Mouse (Mus musculus): ENCODE measurements at regions not wholly inside any gene's neighbourhood (a gene's known extent, or its start where the extent isn't known, plus 50 kb on each side); places are given as distances from the start of the nearest gene placed in this dataset.
A peak's percentile ranks its signal among the peaks of the same experiment; 100 is the strongest.

DNA sequence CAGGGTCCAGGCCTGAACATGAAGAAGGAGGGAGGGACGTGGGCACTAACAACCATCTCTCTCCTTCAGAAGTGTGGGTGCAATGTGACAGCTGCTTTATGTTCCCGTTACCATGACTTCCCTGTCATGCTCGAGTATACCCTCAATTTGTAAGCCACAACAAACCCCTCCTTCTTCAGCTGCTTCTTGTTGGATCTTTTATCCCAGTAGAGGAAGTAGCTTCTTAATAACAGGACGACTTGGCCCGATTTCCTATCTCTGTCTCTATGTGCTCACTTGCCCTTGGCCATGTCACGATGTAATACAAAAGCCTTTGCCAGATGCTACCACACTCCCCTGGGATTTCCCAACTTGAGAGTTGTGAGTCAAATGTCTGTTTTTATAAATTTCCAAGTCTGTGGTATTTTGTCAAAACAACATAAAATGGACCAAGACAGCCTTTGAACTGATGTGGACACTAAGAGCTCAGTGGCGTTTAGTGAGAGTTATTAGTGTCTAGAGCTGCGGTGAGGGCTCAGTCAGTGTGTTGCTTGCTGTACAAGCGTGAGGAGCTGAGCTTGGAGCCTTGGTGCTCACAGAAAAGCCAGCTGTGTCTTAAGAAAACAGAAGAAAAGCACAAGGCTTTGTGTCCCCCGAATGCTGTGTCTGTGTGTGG lies 138.8 kb upstream of the Ddhd1 start:
- H3K9ac ChIP-seq (replicated peaks; ENCODE audit: low read depth, low read length) = no peak overlapping the region
- no peak for TF ChIP-seq CTCF (IDR thresholded peaks at IDR 0.05; ENCODE audit: low read depth)
- no peak for TF ChIP-seq EP300 (IDR thresholded peaks at IDR 0.05; ENCODE audit: low read depth)
- H3K27me3 ChIP-seq (ENCODE audit: control insufficient read depth, insufficient read depth, low read length) = no peaks in the 10 kb centered on the region
- no peaks in the 10 kb centered on the region for H3K36me3 ChIP-seq (replicated peaks; ENCODE audit: control insufficient read depth, insufficient read depth, low read length)
- H3K4me2 ChIP-seq (ENCODE audit: low read depth, low read length) = no peak overlapping the region
- 0 out of 2 replicates have a peak, but pooled peaks cover 4% of the 10 kb centered on the region for H3K9me3 ChIP-seq (replicated peaks; ENCODE audit: control insufficient read depth, low read length)
- no peaks in the 10 kb centered on the region for H3K4me1 ChIP-seq (ENCODE audit: control insufficient read depth, insufficient read depth)
- no peak overlapping the region for H3K4me3 ChIP-seq (ENCODE audit: low read depth, low read length)
- ATAC-seq (ENCODE audit: insufficient read depth, low read depth) (no peak), DNase-seq (ENCODE audit: low spot score) (no peak)
- WGBS = 61% methylated on average over 10 of the region's 10 CpGs
- H3K27ac ChIP-seq (ENCODE audit: low read depth) = no peak overlapping the region

DNA sequence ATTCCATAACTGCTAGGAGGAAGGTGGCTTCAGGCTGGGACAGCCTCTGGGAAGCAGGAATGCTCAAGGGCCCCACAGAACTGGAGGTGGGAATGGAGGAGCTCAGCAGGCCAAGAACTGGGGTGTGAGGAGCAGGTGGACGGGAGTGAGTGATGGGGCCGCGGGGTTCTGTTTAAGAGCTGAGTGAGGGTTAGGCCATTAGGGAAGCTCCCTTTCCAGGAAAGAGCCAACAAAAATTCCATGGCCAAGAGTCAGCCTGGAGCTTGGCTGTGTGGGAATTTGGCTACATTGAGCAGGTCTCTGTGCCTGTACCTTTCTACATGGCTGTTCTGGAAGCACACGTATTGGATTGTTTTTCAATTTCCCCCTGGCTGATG lies 139.4 kb upstream of the Ddhd1 start:
- DNase-seq (ENCODE audit: low spot score) (no peak), ATAC-seq (ENCODE audit: insufficient read depth, low read depth) (no peak)
- Histone ChIP-seq H3K4me3 (ENCODE audit: low read depth, low read length) (no peak overlapping the region), H3K4me2 (ENCODE audit: low read depth, low read length) (no peak overlapping the region), H3K4me1 (ENCODE audit: control insufficient read depth, insufficient read depth) (no peaks in the 10 kb centered on the region), H3K27me3 (ENCODE audit: control insufficient read depth, insufficient read depth, low read length) (no peaks in the 10 kb centered on the region), H3K9me3 (replicated peaks; ENCODE audit: control insufficient read depth, low read length) (0 out of 2 replicates have a peak, but pooled peaks cover 4% of the 10 kb centered on the region), H3K27ac (ENCODE audit: low read depth) (no peak overlapping the region), H3K36me3 (replicated peaks; ENCODE audit: control insufficient read depth, insufficient read depth, low read length) (no peaks in the 10 kb centered on the region), H3K9ac (replicated peaks; ENCODE audit: low read depth, low read length) (no peak overlapping the region)
- TF ChIP-seq CTCF (IDR thresholded peaks at IDR 0.05; ENCODE audit: low read depth) = no peak
- TF ChIP-seq EP300 (IDR thresholded peaks at IDR 0.05; ENCODE audit: low read depth) = no peak
- WGBS = 81% methylated on average over 4 of the region's 4 CpGs

DNA sequence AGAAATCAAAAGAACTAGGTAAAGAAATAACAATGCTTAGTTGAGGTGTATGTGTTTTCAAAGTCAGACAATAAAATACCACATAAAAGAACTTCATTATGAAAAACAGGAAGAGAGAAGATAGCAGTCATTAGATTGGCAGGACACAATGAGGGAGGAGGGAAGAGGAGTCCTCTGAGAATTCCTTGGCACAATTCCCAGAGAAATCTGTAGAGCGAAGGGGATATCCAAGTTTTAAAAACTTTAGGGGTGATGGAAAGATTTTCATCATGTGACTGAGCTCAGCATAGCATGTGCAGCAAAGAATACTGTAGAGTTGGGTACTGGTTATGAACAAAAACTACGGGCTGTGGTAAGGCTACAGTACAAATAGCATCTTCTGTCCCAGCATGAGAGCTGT lies 141.3 kb upstream of the Ddhd1 start:
- Histone ChIP-seq H3K4me1 (ENCODE audit: control insufficient read depth, insufficient read depth) (no peaks in the 10 kb centered on the region), H3K4me2 (ENCODE audit: low read depth, low read length) (no peak overlapping the region), H3K4me3 (ENCODE audit: low read depth, low read length) (no peak overlapping the region), H3K27ac (ENCODE audit: low read depth) (no peak overlapping the region), H3K9me3 (replicated peaks; ENCODE audit: control insufficient read depth, low read length) (0 out of 2 replicates have a peak, but pooled peaks cover 4% of the 10 kb centered on the region), H3K36me3 (replicated peaks; ENCODE audit: control insufficient read depth, insufficient read depth, low read length) (no peaks in the 10 kb centered on the region), H3K9ac (replicated peaks; ENCODE audit: low read depth, low read length) (no peak overlapping the region), H3K27me3 (ENCODE audit: control insufficient read depth, insufficient read depth, low read length) (no peaks in the 10 kb centered on the region)
- ATAC-seq (ENCODE audit: insufficient read depth, low read depth) = no peak
- DNase-seq (ENCODE audit: low spot score) = peak; percentile 8
- 45% methylated on average over 2 of the region's 2 CpGs for WGBS
- TF ChIP-seq CTCF (IDR thresholded peaks at IDR 0.05; ENCODE audit: low read depth) (no peak), EP300 (IDR thresholded peaks at IDR 0.05; ENCODE audit: low read depth) (no peak)

DNA sequence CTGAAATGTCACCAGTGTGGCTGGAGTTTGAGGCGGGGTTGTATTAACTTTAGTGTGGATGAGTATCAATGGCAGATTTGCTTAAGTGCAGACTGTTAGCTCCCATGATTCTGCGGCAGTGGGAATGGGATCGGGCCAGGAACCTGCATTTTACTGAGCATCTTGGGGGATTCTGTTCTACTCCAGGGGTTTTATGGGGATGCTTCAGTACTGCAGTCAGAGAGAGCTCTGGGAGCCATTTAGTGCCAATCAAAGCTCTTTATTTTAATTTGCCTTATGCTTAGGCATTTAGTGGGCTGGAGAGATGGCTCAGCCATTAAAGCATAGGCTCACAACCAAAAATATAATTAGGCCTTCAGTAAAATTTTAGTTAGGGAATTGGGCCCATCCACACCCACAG lies 148.0 kb upstream of the Ddhd1 start:
- no peaks in the 10 kb centered on the region for H3K27me3 ChIP-seq (ENCODE audit: control insufficient read depth, insufficient read depth, low read length)
- no peaks in the 10 kb centered on the region for H3K9me3 ChIP-seq (replicated peaks; ENCODE audit: control insufficient read depth, low read length)
- whole genome bisulfite sequencing = 90% methylated on average over 3 of the region's 3 CpGs
- H3K4me1 ChIP-seq (ENCODE audit: control insufficient read depth, insufficient read depth) = peaks cover 6% of the 10 kb centered on the region; the same call in 1 of the 2 replicates
- H3K9ac ChIP-seq (replicated peaks; ENCODE audit: low read depth, low read length) = no peak overlapping the region
- no peaks in the 10 kb centered on the region for H3K36me3 ChIP-seq (replicated peaks; ENCODE audit: control insufficient read depth, insufficient read depth, low read length)
- no peak overlapping the region for H3K27ac ChIP-seq (ENCODE audit: low read depth)
- no peak overlapping the region for H3K4me2 ChIP-seq (ENCODE audit: low read depth, low read length)
- no peak for TF ChIP-seq CTCF (IDR thresholded peaks at IDR 0.05; ENCODE audit: low read depth)
- no peak for TF ChIP-seq EP300 (IDR thresholded peaks at IDR 0.05; ENCODE audit: low read depth)
- no peak for ATAC-seq (ENCODE audit: insufficient read depth, low read depth)
- no peak for DNase-seq (ENCODE audit: low spot score)
- H3K4me3 ChIP-seq (ENCODE audit: low read depth, low read length) = no peak overlapping the region

DNA sequence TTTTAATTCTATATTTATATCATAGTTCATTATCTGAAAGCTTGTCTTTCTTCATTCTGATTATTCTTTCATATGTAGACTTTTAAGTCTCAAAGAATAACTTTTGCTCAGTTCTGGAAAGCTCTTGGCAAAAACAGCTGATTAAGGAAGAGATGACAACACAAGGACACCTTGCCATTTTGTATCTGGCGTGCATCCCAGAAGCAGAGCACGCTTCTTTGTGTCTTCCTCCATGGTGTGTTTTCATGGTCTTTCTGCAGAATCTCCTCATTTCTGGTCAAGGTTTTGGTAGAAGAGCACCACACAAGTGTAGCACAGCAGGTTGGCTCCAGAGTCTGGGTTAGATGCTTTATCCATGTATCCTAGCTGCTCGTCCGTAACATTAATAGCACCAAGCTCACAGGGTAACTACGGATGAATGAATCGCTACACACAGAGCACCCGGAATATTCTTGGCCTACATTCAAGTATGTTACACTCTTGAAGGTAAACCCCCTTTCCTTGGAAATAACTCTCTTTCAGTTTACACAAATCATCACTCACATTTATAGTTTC lies 148.9 kb upstream of the Ddhd1 start:
- Histone ChIP-seq H3K27me3 (ENCODE audit: control insufficient read depth, insufficient read depth, low read length) (no peaks in the 10 kb centered on the region), H3K36me3 (replicated peaks; ENCODE audit: control insufficient read depth, insufficient read depth, low read length) (no peaks in the 10 kb centered on the region), H3K4me3 (ENCODE audit: low read depth, low read length) (no peak overlapping the region), H3K27ac (ENCODE audit: low read depth) (no peak overlapping the region), H3K9me3 (replicated peaks; ENCODE audit: control insufficient read depth, low read length) (no peaks in the 10 kb centered on the region), H3K9ac (replicated peaks; ENCODE audit: low read depth, low read length) (no peak overlapping the region), H3K4me2 (ENCODE audit: low read depth, low read length) (no peak overlapping the region), H3K4me1 (ENCODE audit: control insufficient read depth, insufficient read depth) (peaks cover 6% of the 10 kb centered on the region; the same call in 1 of the 2 replicates)
- ATAC-seq (ENCODE audit: insufficient read depth, low read depth) (no peak), DNase-seq (ENCODE audit: low spot score) (no peak)
- TF ChIP-seq EP300 (IDR thresholded peaks at IDR 0.05; ENCODE audit: low read depth) = no peak
- TF ChIP-seq CTCF (IDR thresholded peaks at IDR 0.05; ENCODE audit: low read depth) = no peak
- WGBS = 42% methylated on average over 7 of the region's 7 CpGs

DNA sequence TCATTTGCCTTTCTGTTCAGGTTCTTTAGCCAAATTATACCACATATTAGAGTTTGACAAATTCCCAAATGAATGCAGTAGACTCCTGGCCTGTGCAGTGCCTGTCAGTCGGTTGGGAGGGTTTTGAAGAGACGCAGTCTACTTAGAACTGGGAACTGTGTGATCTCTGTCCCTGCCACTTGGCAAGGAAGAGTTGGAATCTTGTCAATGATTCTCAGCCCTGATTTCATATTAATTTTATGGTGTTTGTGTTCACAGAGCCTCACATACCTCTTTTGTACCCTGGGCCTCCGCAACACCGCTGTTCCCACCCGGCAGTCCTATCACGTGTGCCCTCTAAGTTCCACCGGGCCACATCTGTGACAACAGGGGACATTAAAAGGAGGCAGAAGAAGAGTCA lies 149.8 kb upstream of the Ddhd1 start:
- Histone ChIP-seq H3K4me1 (ENCODE audit: control insufficient read depth, insufficient read depth) (peaks cover 6% of the 10 kb centered on the region; the same call in 1 of the 2 replicates), H3K9me3 (replicated peaks; ENCODE audit: control insufficient read depth, low read length) (no peaks in the 10 kb centered on the region), H3K9ac (replicated peaks; ENCODE audit: low read depth, low read length) (no peak overlapping the region), H3K27ac (ENCODE audit: low read depth) (no peak overlapping the region), H3K4me3 (ENCODE audit: low read depth, low read length) (no peak overlapping the region), H3K27me3 (ENCODE audit: control insufficient read depth, insufficient read depth, low read length) (no peaks in the 10 kb centered on the region), H3K36me3 (replicated peaks; ENCODE audit: control insufficient read depth, insufficient read depth, low read length) (no peaks in the 10 kb centered on the region), H3K4me2 (ENCODE audit: low read depth, low read length) (no peak overlapping the region)
- ATAC-seq (ENCODE audit: insufficient read depth, low read depth) (no peak), DNase-seq (ENCODE audit: low spot score) (no peak)
- 88% methylated on average over 7 of the region's 7 CpGs for WGBS
- TF ChIP-seq EP300 (IDR thresholded peaks at IDR 0.05; ENCODE audit: low read depth) (no peak), CTCF (IDR thresholded peaks at IDR 0.05; ENCODE audit: low read depth) (no peak)
